Mouse (Mus musculus) 3T3-L1 (cell line): Measurements from ENCODE around the gene Gm21915.

Source experiments
- DNase-seq: peaks from one replicate; pipeline ENCODE4 v3.0.0-alpha.2; 2015; ENCODE audit warnings: low read depth, low spot score

Gm21915 gene

GRCm38 (mm10) chr9:40670313-40670712 is at the start of gene Gm21915:
Gm21915 (plus strand) TSS chr9:40670613.
- no peak for DNase-seq

DNA sequence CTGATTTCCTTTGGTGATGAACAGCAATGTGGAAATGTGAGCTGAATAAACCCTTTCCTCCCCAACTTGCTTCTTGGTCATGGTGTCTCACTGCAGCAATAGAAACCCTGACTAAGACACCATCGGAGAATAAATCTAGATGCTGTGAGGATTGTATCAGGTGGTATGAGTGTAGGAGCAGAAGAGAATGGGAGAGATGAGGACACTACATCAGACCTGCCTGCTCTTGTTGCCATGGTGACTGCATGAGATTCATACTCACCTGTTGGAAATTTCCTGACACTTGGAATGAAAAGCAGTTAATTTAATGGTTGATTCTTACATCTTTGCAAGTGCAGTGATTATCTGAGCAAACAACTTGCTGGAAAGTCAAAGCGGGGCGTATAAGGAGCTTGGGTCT is 48.1 kb upstream of the Gm21915 start:
- no peak for DNase-seq

DNA sequence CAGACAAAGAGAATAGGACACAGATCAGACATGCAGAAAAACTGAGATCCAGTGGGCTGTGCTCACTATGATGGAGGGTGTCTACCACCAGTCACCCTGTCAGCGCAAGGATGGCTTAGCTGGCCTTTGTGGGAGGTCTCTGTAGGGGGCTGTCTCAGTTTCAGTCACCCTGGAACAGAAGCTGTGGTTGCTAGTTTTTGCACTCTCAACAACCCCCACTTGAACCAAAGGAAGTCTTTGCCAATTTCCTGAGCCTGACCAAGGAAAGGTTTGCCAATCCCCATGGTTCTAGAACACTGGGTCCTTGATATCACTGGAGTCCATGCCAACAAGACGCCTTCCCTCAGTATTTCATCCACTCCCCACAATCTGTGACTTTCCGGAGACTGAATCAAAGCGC is 47.6 kb upstream of the Gm21915 start:
- DNase-seq, result no peak

DNA sequence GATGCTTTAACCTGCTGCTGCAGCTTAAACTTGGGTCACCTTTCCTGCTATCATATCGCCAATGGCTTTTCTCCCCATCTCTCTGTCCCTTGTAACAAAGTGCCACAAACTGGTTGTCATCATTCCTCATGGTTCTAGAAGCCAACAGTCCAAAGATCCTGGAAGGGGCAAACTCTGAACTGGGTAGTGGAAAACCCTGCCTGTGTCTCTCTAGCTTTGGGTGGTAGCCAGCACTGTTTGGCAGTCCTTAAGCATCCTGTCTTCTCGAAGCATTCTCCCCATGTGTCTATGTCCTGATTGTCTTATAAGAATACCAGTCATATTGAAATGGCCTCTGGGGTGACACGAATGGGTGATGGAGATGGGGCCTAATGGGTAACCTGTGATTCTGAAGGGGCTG is 45.1 kb upstream of the Gm21915 start:
- no peak for DNase-seq

- DNase-seq, result no peak
Observed at GRCm38 (mm10) chr9:40626566-40626965, 43.8 kb upstream of the Gm21915 start.

DNA sequence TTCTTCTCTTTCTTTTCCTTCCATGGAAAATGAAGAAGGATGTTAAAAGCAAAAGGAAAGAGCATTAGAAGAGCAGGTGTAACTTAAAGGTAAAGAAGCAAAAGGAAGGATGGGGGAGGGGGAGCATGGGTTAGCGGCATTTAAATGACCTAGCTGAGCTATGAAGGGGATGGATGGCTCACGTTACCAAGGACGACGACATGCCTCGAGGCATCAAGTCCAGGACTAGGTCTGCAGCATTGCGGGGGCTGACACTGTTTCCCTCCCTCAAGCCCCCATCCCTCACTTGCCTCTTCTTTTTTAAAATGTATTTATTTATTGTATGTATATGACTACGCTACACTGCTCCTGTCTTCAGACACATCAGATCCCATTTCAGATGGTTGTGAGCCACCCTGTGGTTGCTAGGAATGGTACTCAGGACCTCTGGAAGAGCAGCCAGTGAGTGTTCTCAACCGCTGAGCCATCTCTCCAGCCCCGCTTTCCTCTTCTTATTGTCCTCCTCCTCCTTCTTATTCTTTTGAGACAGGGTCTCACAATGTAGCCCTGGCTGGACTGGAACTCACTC is 43.2 kb upstream of the Gm21915 start:
- no peak for DNase-seq

GRCm38 (mm10) chr9:40628130-40629069 is 42.0 kb upstream of the Gm21915 start:
- peak; percentile 78 for DNase-seq

GRCm38 (mm10) chr9:40629441-40629840 is 41.0 kb upstream of the Gm21915 start:
- no peak for DNase-seq

DNA sequence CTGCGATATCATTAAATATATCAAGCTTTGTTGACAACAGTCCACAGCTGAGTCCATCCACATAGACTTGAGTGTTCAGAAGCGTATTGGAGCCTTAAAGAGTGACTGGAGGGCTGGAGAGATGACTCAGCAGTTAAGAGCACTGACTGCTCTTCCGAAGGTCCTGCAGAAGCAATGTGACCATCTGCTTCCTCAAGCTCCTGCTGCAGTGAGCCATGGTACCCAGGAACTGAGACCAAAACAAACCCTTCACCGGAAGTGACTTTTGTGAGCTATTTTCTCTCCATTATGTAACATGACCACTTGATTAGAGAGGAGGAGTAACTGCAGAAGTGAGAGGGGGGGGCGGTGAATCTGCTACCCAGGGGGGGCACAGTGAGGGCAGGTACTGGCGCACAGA is 39.3 kb upstream of the Gm21915 start:
- DNase-seq, result no peak

- DNase-seq, result no peak
Observed at GRCm38 (mm10) chr9:40631505-40631904, 38.9 kb upstream of the Gm21915 start.

- DNase-seq, result peak; percentile 81
Observed at GRCm38 (mm10) chr9:40636054-40636453, 34.4 kb upstream of the Gm21915 start.

- no peak for DNase-seq
Observed at GRCm38 (mm10) chr9:40637705-40638393, 32.6 kb upstream of the Gm21915 start.

GRCm38 (mm10) chr9:40638394-40639049 is 31.9 kb upstream of the Gm21915 start:
- DNase-seq, result no peak

DNA sequence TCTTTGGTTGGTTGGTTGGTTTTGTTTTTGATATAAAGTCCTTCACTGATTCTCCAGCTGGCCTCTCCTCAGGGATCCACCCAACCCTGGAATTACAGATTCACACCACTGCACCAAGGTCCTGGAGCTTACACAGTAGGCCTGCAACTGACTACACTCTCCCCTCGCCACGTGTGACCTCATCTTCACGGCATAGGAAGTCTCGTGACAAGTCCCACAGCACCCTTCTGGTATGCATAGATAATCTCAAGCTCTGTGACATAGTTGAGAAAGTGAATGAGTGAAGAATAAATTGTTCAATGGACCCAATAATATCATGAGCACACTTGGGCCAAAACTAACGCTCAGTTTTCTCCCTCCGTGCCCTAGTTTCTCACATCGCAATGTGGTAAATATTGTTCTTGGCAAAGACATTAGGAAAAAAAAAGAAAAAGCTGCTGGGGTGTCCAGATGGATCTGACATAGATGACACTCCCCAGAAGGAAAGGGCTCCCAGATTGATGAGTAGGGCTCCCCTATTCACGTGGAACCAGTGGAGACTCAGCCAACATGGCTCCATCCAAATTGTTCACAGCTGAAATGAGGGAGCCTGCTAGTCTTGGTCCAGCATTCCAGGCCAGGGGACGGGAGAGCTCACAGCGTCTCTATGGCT is 30.8 kb upstream of the Gm21915 start:
- DNase-seq, result no peak

- peak; percentile 46 for DNase-seq
Observed at GRCm38 (mm10) chr9:40641318-40641717, 29.1 kb upstream of the Gm21915 start.

DNA sequence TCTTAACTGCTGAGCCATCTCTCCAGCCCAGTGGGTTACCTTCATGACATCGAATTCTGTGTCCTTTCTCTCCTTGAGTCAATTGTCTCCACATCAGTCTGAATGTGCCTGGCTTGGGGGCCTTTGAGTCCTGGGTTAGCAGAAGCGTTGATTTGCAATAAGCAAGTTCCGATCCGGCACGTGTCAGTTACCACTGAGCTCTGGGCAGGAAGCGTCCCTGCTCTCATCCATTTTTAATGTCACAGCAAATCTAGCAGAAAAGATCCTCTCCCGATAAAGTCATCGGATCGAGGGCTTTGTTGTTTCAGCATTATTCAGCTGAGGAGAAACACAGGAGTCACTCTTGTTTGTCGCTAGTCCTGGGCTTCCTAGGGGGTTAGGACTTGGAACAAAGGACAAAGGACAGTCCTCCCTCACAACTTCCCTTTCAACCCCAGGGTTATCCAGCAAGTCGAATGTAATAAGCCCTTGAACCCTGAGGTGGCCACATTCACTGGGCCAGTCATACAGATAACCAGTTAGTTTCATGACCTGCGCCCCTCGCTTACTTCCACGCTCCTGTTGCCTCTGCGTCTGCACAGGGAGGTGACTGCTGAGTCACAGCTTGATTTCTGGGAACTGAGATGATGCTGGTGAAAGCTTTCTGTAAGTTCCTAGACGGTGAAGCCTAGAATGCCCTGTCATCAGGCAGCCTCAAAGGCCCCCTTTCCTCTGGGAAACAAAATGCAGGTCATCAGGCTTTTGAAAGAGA is 27.8 kb upstream of the Gm21915 start:
- DNase-seq, result peak; percentile 47

DNA sequence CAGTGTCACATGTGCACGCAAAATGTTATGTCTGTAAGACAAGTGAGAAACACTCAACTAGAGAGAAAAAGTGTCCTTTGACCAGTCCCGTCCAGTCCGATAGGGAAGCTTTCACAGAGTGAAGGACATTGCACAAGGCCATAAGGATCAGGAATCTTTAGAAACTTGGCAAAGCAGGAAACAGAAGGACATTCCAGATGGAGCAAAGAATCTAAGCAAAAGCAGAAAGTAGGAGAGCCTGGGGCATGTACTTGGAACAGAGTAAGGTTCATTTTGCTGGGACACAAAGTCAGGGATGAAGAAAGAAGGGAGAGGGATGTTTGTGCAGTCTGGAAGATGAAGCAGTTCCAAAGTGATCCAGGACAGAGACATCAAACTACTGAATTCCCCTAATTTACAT is 21.0 kb upstream of the Gm21915 start:
- DNase-seq, result no peak

- DNase-seq, result no peak
Observed at GRCm38 (mm10) chr9:40649983-40650382, 20.4 kb upstream of the Gm21915 start.

GRCm38 (mm10) chr9:40651239-40651859 is 19.1 kb upstream of the Gm21915 start:
- no peak for DNase-seq

GRCm38 (mm10) chr9:40652757-40653156 is 17.7 kb upstream of the Gm21915 start:
- DNase-seq, result no peak
